Mouse (Mus musculus) lung, postnatal 4 days (tissue): ENCODE measurements around the gene Gh.

Experiments
- DNase-seq, 2 experiments: peaks; one replicate each; pipeline ENCODE4 v3.0.0; 2021

The Gh gene

GRCm38 (mm10) chr11:106268326-106269059 lies 33.2 kb downstream of the Gh start:
- DNase-seq = peak; percentile 57 to 88

- DNase-seq = no peak
Observed at GRCm38 (mm10) chr11:106267871-106268270, 33.8 kb downstream of the Gh start.

DNA sequence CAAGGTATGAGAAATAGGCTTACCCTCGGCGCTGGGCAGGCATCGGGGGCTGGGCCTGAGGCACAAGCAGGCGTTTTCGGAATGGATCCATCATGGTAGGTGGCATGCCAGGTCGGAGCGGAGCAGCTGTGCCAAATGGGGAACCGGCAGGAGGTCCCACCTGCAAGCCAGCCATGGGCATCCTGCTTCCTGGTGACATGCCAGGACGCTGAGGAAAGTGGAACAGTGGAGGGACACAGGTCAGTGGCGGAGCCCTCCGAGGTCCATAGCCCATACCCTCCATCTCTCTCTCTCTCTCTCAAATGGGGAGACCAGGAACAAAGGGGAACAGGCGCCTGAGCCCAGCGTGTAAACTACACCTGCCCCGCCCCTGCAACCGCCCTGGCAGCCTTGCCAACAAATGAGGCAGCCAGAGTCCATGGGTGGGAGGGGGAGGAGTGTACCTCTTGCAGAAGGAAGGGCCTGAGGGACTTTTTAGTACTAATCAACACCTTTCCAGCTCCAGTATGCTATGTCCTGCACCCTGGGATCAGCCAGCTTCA lies 34.3 kb downstream of the Gh start:
- peak; percentile 43 to 62 for DNase-seq

DNA sequence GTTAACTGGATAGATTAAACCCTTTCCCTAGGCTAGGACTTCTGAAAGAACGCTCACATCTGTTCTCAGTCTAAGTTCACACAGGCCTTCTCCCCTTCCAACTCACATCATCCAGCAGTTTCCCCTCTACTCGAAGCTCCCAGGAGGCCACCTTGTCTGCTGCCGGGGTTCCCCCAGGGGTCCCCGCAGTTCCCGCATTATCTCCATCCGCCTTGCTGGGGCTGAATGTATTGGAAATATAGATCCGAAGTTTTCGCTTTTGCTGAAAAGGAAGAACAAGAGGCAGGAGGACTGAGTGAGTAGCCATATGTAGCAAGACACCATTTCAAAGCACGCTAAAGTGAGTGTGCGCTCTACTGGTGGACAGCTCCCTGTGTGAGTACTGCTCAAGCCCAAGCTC lies 35.2 kb downstream of the Gh start:
- DNase-seq = no peak

GRCm38 (mm10) chr11:106265570-106265969 lies 36.1 kb downstream of the Gh start:
- no peak for DNase-seq

- DNase-seq = no peak
Observed at GRCm38 (mm10) chr11:106264988-106265387, 36.7 kb downstream of the Gh start.

DNA sequence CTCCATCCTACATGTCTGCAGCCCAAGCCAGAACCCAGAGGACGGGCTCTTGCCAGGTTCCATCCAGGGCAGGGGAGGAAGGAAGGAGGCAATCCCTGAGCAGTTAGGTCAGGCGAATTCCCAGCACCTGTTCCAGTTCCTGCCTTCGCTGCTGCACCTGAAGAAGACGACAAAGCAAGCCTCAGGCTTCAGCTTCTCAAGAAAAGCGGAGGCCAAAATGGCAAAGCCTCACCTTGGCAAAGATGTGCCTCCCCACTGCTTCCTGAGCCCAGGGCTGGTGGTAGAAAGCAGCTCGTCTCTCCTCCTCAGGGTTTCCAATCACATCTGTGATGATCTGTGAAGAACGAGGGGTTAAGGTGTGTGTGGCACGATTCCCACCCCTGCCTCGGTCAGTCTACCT lies 37.7 kb downstream of the Gh start:
- DNase-seq = no peak

DNA sequence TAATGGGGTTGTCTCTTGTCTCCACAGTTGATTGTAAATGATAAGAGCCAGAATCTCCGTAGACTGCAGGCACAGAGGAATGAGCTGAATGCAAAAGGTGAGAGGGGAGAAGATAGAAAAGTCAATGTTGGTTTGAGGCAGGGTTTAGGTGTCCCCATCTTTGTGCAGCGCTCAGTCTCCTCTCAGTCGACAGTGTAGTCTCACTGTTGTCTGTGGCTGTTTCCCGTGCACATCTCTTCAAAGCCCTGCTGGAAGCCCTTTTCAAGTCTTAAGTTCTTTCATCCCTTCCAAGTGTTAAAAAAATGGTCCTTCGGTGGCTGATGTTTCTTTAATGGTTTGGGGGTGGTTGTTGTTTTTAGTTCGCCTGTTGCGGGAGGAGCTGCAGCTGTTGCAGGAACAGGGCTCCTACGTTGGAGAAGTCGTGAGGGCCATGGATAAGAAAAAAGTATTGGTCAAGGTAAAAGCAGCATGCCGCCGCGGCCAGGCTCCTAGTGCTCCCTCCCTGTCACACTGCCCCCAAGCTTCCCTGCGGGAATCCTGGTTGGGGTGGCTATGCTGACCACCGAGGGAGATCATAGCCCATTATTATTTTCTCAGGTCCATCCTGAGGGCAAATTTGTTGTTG lies 40.7 kb downstream of the Gh start:
- DNase-seq = peak in 1 of 2 experiments; percentile 59

- DNase-seq = peak in 1 of 2 experiments; percentile 33
Observed at GRCm38 (mm10) chr11:106256775-106257174, 44.9 kb downstream of the Gh start.

GRCm38 (mm10) chr11:106255685-106256451 lies 45.8 kb downstream of the Gh start, which contains the start of the genes Ftsj3 and Psmc5:
Gene Ftsj3, minus strand, starts transcription at chr11:106256079.
Gene Psmc5, plus strand, starts transcription at chr11:106256154.
- peak; percentile 98 for DNase-seq

GRCm38 (mm10) chr11:106255174-106255573 lies 46.5 kb downstream of the Gh start:
- no peak for DNase-seq

DNA sequence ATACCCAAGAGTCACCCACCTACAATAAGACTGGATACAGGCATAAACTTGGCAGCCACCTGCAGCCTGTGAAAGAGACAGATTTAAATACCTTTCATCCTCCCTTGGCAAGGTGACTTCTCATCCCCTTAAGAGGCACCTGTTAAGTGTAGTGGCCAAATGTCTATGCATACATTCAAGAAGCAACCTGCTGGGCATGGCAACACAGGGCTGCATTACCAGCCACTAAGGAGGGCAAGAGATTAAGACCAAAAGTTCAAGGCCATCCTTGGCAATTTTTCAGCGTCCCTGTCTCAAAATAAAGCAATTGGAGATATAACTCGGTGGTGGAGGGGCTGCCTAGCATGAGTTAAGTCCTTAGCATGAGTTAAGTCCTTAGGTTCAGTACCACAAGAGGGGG lies 46.9 kb downstream of the Gh start:
- peak in 1 of 2 experiments; percentile 3 for DNase-seq
